Mouse (Mus musculus): ENCODE data around the gene Helb. TPM values are rescaled to one million over a fixed set of nuclear protein-coding genes. Genes with fewer than 3 reads are reported as not detected.

Gene Helb
- total RNA-seq, 2 experiments from 2014 or later = 18.4 to 29.2 TPM

- ATAC-seq (replicated peaks; ENCODE audit: poor library complexity) = no peak
Measured at GRCm38 (mm10) chr10:120095716-120096115, 17.1 kb downstream of the Helb start.

GRCm38 (mm10) chr10:120095136-120095535, 17.7 kb downstream of the Helb start:
- no peak for ATAC-seq (replicated peaks; ENCODE audit: poor library complexity)

DNA sequence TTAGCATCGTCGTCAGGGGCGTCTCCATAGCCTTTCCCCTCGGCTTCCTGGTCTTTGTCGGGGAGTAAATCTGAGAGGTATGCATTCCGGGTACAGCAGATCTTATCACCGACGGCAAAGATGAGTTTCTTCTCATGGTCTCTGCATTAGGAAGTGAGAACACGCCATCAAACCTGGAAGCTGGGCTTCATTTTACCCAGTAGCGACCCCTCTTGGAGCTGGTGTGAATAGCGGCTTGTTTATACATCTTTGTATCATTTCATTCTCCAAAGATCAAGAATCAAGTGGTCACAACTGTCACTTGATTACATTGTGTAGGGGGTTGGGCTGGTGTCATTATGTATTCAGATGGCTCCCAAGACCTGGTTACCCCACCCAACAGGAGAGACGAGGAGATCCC, 20.2 kb downstream of the Helb start:
- no peak; the same call in 1 of the 2 replicates for ATAC-seq (replicated peaks; ENCODE audit: poor library complexity)

DNA sequence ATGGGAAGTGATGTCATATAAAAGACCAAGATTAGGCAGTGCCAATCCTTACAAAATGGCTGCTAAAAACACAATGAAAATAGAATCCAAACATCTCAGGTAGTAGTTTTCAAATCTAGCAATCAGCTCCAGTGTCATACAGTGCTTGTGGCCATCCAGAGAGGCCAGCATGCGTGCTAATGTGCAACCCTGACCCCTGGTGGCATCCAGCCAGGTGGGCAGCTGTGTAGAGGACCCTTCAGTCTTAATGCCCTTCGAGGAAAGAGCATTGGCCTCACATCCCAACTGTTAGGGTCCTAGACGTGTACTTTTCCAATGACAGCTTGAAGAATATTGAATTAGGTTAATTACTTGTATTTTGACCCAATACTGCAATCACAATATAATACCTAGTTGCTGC, 34.9 kb downstream of the Helb start:
- no peak for ATAC-seq (replicated peaks; ENCODE audit: poor library complexity)

GRCm38 (mm10) chr10:120066319-120066718, 46.5 kb downstream of the Helb start:
- no peak for ATAC-seq (replicated peaks; ENCODE audit: poor library complexity)

- peak; percentile 87 for ATAC-seq (replicated peaks; ENCODE audit: poor library complexity)
Measured at GRCm38 (mm10) chr10:120064424-120064823, 48.4 kb downstream of the Helb start.

DNA sequence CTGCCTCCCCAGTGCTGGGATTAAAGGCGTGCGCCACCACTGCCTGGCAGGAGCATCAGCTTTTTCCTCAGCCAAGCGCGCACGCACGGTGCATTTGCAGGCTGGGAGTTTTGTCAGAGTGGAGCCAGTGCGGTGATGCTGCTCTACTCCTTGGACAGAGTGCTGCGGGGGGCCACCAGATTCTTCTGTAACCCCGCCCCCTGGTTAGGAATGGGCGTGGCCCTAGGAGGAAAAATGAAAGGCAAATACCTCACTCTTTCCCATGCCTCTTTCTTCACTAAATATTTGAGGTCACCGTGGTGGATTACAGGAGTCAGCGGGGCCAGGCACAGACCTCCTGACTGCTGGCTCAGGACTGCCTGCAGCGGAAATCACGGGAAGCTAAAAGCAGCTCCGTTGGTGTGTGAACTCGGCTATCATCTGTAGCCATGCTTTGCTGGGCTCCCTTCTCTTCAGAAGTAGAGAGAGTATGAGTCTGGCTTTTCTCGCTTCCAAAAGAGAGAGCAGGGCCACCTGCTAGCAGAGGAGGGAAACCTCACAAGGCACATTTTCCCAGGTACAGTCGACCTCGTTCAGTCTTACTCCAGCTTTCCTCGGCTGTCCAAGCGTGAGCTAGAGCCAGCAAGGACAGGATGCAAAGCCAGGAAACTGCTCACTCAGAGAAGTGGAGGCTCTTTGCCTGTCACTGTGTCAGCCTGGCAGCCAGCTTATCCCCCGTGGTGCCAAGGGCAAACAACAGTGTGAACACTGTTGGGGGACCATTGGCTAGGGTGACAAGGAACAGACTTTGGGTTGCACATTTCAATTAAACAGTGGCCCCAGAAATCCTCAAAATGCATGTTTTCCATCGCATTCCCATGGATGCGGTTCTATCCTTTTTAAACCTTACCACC, 51.3 kb downstream of the Helb start:
- ATAC-seq (replicated peaks; ENCODE audit: poor library complexity) = no peak

GRCm38 (mm10) chr10:120060579-120061237, 52.1 kb downstream of the Helb start:
- ATAC-seq (replicated peaks; ENCODE audit: poor library complexity) = no peak

DNA sequence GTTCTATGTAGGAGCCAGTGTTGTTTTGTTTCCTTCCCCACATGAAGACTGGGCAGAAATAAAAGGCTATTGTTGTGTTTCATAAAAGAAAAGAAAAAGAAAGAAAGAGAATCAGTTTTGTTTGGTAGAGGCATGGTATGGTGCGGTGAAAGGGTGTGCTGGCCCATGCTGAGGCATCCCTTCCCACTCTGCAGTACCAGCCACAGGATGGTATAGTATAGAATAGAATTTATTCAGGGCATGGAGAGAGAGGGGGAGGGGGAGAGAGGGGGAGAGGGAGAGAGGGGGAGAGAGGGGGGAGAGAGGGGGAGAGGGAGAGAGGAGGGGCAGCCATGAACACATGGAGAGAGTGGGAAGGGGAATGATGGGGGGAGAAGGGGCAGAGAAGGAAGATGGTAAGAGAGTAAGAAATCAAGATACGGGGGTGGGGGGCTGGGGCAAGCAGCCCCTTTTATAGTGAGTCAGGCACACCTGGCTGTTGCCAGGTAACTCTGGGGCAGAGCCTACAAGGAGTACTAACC, 68.0 kb downstream of the Helb start:
- no peak for ATAC-seq (replicated peaks; ENCODE audit: poor library complexity)

DNA sequence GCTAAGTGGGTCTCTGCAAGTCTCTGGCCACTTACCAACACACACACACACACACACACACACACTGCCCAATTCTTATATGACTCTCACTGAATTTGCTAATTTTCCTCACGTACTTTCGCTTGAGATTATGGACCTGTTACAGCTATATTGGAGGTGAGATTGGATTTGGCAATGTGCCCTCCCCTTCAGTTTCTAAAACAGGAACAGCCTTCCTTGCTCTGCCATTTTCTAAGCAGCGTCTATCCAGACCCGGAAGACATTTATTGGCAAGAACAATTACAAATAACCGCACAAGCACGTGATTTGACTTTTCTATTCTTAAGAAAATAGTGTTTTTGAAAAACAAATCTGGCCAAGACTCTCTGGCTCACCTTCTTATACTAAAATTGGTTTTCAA, 68.5 kb downstream of the Helb start:
- no peak for ATAC-seq (replicated peaks; ENCODE audit: poor library complexity)

- no peak for ATAC-seq (replicated peaks; ENCODE audit: poor library complexity)
Measured at GRCm38 (mm10) chr10:120038194-120038593, 74.6 kb downstream of the Helb start.

DNA sequence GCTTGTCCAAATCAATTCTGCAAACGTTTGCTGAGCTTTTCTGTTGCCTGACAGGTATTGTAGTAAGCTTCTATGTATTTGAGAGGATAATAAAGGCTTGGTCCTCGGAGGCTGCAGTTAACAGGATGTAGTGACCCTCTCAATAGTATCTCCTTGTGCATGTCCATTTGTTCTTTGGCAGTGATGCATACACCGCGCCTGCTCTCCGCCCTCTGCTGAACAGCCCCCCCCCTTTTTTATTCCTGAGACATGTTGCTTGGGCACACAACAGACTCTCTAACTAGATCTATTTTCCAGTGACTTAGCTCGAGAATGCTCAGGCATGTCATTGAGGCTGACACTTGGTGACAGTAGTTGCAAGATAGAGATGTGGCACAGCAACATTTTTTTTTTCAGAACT, 77.0 kb downstream of the Helb start:
- no peak for ATAC-seq (replicated peaks; ENCODE audit: poor library complexity)

GRCm38 (mm10) chr10:120035211-120035733, 77.5 kb downstream of the Helb start:
- ATAC-seq (replicated peaks; ENCODE audit: poor library complexity) = no peak

GRCm38 (mm10) chr10:120033866-120034265, 78.9 kb downstream of the Helb start:
- no peak for ATAC-seq (replicated peaks; ENCODE audit: poor library complexity)

Other genes starting within 250 kb of the Helb start
- 117 and 123 TPM in 2 replicates for gene Tmbim4, start 88.6 kb upstream of the Helb start, total RNA-seq (2015)
- 114 and 124 TPM in 2 replicates for gene Tmbim4, start 88.6 kb upstream of the Helb start, total RNA-seq (2017)
- 57.7 and 65.9 TPM in 2 replicates for gene Irak3, start 89.1 kb upstream of the Helb start, total RNA-seq (2015)
- 19.6 and 26.1 TPM in 2 replicates for gene Irak3, start 89.1 kb upstream of the Helb start, total RNA-seq (2017)
- gene Llph, start 114.1 kb upstream of the Helb start, total RNA-seq (2015) = 74.3 and 76.6 TPM in 2 replicates
- 89.6 and 96.1 TPM in 2 replicates for gene Llph, start 114.1 kb upstream of the Helb start, total RNA-seq (2017)

Measured in megakaryocyte progenitor cell, adult 5-6 weeks (primary cell).